Mouse (Mus musculus) embryonic facial prominence, embryonic 13.5 days (tissue): Measurements from ENCODE around the gene Atp6v1g2. TPM values are rescaled to one million over a fixed set of nuclear protein-coding genes. Genes with fewer than 3 reads are reported as not detected.
"Not testable (repeated sequence)": the region's sequence is repeated elsewhere in the genome, so short reads cannot be mapped to it uniquely, and the experiment has no call there.

ENCODE experiments used
- ATAC-seq: fragments of 200-750 bp; cut with Nextera tagmentation; 2 replicates; pipeline ENCODE4 v1.8.0; 2017; ENCODE audit warnings: low read depth; ENCODE audit not compliant: insufficient number of reproducible peaks, insufficient read depth, low FRiP score, low TSS enrichment
- H3K27ac ChIP-seq: fragments of 300-500 bp; sonication (generic); 2 replicates; pipeline ENCODE4 v1.5.1; 2015; ENCODE audit warnings: moderate library complexity, mild to moderate bottlenecking, inconsistent platforms
- H3K27me3 ChIP-seq: fragments of 300-500 bp; sonication (generic); 2 replicates; pipeline ENCODE4 v1.6.1; 2015; ENCODE audit warnings: mild to moderate bottlenecking, inconsistent platforms
- H3K36me3 ChIP-seq: fragments of 300-500 bp; sonication (generic); 2 replicates; pipeline ENCODE4 v1.6.1; 2015; ENCODE audit warnings: mild to moderate bottlenecking, inconsistent platforms
- H3K4me1 ChIP-seq: fragments of 300-500 bp; sonication (generic); 2 replicates; pipeline ENCODE4 v1.6.1; 2015; ENCODE audit warnings: inconsistent platforms
- H3K4me2 ChIP-seq: fragments of 300-500 bp; sonication (generic); 2 replicates; pipeline ENCODE4 v1.6.1; 2015; ENCODE audit warnings: moderate library complexity, mild to moderate bottlenecking, inconsistent platforms
- H3K4me3 ChIP-seq: fragments of 300-500 bp; sonication (generic); 2 replicates; pipeline ENCODE4 v1.5.1; 2015; ENCODE audit warnings: mild to moderate bottlenecking, inconsistent platforms
- H3K9ac ChIP-seq: fragments of 300-500 bp; sonication (generic); 2 replicates; pipeline ENCODE4 v1.6.1; 2015; ENCODE audit warnings: mild to moderate bottlenecking, inconsistent platforms
- H3K9me3 ChIP-seq: fragments of 300-500 bp; sonication (generic); 2 replicates; pipeline ENCODE4 v1.6.1; 2016; ENCODE audit warnings: inconsistent platforms
- WGBS: fragments of 180-500 bp; shearing (Covaris S2); methylation state at CpG from one replicate; pipeline ENCODE4 v1.1.7; 2015; ENCODE audit warnings: mixed read lengths; 5-methylcytosine and 5-hydroxymethylcytosine counted together
- polyA plus RNA-seq: library from polyadenylated mRNA; unstranded; fragments of >200 nt; fragmentation: Nextera tagmentation; extraction: Ambion mirVana; gene quantifications from 2 replicates; pipeline ENCODE4 v1.2.1, GENCODE M21; 2015

The Atp6v1g2 gene
- polyA plus RNA-seq, 1 experiment from 2014 or later, result 3.9 TPM

- 94% methylated on average over 10 of the region's 10 CpGs for WGBS
- no peak overlapping the region for H3K27ac ChIP-seq
- no peak overlapping the region for H3K4me2 ChIP-seq
- peaks cover 28% of the 10 kb centered on the region for H3K4me1 ChIP-seq
- peaks cover 56% of the 10 kb centered on the region for H3K36me3 ChIP-seq
- no peak overlapping the region for H3K4me3 ChIP-seq
- H3K9me3 ChIP-seq, result no peaks in the 10 kb centered on the region
- no peaks in the 10 kb centered on the region for H3K27me3 ChIP-seq
- ATAC-seq, result no peak
- H3K9ac ChIP-seq, result peak overlapping the region; percentile 1; the same call in 1 of the 2 replicates
Measured at GRCm38 (mm10) chr17:35231022-35231421, 2.4 kb upstream of the Atp6v1g2 start.

DNA sequence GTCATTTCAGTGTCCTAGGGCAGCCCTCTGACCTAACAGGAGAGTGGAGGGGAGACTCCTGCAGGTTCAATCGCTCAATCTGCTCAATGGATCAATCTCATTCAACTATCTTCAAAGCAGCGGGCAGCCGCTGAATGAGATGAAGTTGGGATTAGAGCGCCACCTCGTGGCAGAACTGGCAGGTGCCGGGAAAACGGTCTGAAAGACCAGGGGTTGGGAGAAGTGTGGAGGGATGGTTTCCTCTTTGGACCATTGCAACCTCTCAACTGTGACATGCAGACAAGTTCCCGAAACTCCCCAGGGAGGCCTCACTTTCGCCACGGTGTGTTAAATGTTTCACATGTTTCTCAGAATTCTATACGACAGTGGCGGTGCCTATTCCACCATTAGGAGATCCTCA lies 1.4 kb upstream of the Atp6v1g2 start:
- no peaks in the 10 kb centered on the region for H3K27me3 ChIP-seq
- peaks cover 34% of the 10 kb centered on the region for H3K4me1 ChIP-seq
- H3K27ac ChIP-seq, result no peak overlapping the region
- peaks cover 52% of the 10 kb centered on the region for H3K36me3 ChIP-seq
- WGBS, result 14% methylated on average over 12 of the region's 12 CpGs
- H3K9ac ChIP-seq, result no peak overlapping the region
- H3K4me3 ChIP-seq, result no peak overlapping the region
- peak overlapping the region; percentile 30 for H3K4me2 ChIP-seq
- ATAC-seq, result no peak
- H3K9me3 ChIP-seq, result no peaks in the 10 kb centered on the region

GRCm38 (mm10) chr17:35232659-35233058 lies 801 bp upstream of the Atp6v1g2 start:
- Histone ChIP-seq H3K9ac (no peak overlapping the region), H3K4me1 (peaks cover 34% of the 10 kb centered on the region), H3K4me2 (0 out of 2 replicates have a peak overlapping the region, but pooled peaks have one; percentile 90), H3K4me3 (no peak overlapping the region), H3K27me3 (no peaks in the 10 kb centered on the region), H3K9me3 (no peaks in the 10 kb centered on the region), H3K36me3 (peaks cover 51% of the 10 kb centered on the region), H3K27ac (peak overlapping the region; percentile 97; the same call in 1 of the 2 replicates)
- 88% methylated on average over 5 of the region's 5 CpGs for WGBS
- no peak for ATAC-seq

- Histone ChIP-seq H3K36me3 (peaks cover 38% of the 10 kb centered on the region), H3K4me1 (peaks cover 34% of the 10 kb centered on the region), H3K4me2 (peak overlapping the region; percentile 90), H3K4me3 (peak overlapping the region; percentile 66; the same call in 1 of the 2 replicates), H3K27ac (peak overlapping the region; percentile 97), H3K9ac (0 out of 2 replicates have a peak overlapping the region, but pooled peaks have one; percentile 32)
- 86% methylated on average over 7 of the region's 7 CpGs for WGBS
- not testable (repeated sequence) for H3K27me3 ChIP-seq, H3K9me3 ChIP-seq, ATAC-seq
Measured at GRCm38 (mm10) chr17:35234090-35234489, 630 bp downstream of the Atp6v1g2 start.

GRCm38 (mm10) chr17:35234903-35235302 lies 1.4 kb downstream of the Atp6v1g2 start:
- peaks cover 34% of the 10 kb centered on the region for H3K4me1 ChIP-seq
- H3K4me3 ChIP-seq, result peak overlapping the region; percentile 66
- H3K4me2 ChIP-seq, result peak overlapping the region; percentile 90
- H3K27ac ChIP-seq, result peak overlapping the region; percentile 97
- 5% methylated on average over 31 of the region's 31 CpGs for WGBS
- H3K9me3 ChIP-seq, result no peaks in the 10 kb centered on the region
- H3K27me3 ChIP-seq, result no peaks in the 10 kb centered on the region
- peak overlapping the region; percentile 94 for H3K9ac ChIP-seq
- ATAC-seq, result no peak
- H3K36me3 ChIP-seq, result peaks cover 29% of the 10 kb centered on the region

DNA sequence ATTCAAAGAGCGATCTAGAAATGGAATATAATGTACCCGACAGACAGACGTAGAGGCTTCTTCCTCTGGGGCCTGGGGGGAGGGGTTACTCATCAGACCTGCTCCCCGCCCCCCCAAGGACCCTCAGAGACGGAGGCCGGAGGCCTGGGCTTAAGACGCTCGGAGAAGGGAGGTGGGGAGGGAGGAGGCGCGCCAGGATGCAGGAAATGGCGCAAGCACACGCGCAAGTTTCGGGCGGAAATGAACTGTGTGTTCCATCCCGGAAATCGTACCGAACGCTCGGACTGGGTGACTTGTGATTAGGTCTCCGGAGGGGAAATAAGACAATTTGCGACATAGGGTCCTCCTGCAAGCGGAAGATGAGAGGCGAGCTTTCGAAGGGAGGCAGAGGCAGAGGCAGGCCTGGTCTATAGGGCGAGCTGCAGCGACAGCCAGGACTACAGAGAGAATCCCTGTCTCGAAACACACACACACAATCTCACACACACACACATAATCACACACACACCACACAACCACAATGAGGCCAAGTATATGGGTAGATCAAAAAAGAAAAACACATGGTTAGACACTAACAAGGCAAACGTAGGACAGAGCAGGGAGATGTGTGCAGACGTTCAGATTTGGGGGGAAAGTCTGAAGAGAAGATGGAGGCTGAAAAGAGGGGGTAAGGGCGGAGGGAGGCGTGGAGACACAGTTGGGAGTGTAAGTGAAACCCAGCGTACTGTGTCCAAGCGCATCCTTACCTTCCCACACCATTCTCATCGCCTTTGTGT lies 2.3 kb downstream of the Atp6v1g2 start, which contains the start of gene Nfkbil1:
TSS of gene Nfkbil1 (minus strand) at position 179 of the 776 bp plus-strand sequence.
- no peaks in the 10 kb centered on the region for H3K27me3 ChIP-seq
- peak within 1 kb of the TSS; percentile 90 for H3K4me2 ChIP-seq
- H3K9ac ChIP-seq, result peak within 1 kb of the TSS; percentile 94
- peaks cover 40% of the 10 kb centered on the region for H3K4me1 ChIP-seq
- ATAC-seq, result peak; percentile 82
- no peaks in the 10 kb centered on the region for H3K9me3 ChIP-seq
- peak within 1 kb of the TSS; percentile 97 for H3K27ac ChIP-seq
- peak within 1 kb of the TSS; percentile 66 for H3K4me3 ChIP-seq
- peaks cover 22% of the 10 kb centered on the region for H3K36me3 ChIP-seq
- WGBS, result under 1% methylated on average over 35 of the region's 35 CpGs

DNA sequence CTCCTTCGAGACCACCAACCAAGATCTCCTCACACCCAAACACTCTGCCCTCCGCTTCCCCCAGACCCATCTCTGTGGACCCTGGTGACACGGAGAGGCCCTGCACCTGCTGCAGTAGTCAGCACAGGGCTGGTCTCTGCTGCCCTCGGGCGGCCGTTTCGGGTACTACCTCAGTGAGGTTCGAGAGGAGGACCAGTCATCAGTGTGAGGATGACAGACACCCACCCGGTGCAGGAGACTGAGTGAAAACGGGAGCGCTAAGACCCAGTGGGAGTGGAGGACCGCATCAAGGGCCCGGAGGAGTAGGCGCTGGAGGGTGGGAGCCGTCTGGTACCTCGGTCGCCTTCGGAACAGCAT lies 2.9 kb downstream of the Atp6v1g2 start:
- H3K4me1 ChIP-seq, result peaks cover 41% of the 10 kb centered on the region
- H3K27ac ChIP-seq, result peak overlapping the region; percentile 97
- H3K9ac ChIP-seq, result peak overlapping the region; percentile 94
- no peaks in the 10 kb centered on the region for H3K27me3 ChIP-seq
- H3K4me3 ChIP-seq, result peak overlapping the region; percentile 66
- peak overlapping the region; percentile 90 for H3K4me2 ChIP-seq
- ATAC-seq, result peak; percentile 64
- WGBS, result 1% methylated on average over 18 of the region's 18 CpGs
- peaks cover 16% of the 10 kb centered on the region; the same call in 1 of the 2 replicates for H3K36me3 ChIP-seq
- H3K9me3 ChIP-seq, result no peaks in the 10 kb centered on the region

DNA sequence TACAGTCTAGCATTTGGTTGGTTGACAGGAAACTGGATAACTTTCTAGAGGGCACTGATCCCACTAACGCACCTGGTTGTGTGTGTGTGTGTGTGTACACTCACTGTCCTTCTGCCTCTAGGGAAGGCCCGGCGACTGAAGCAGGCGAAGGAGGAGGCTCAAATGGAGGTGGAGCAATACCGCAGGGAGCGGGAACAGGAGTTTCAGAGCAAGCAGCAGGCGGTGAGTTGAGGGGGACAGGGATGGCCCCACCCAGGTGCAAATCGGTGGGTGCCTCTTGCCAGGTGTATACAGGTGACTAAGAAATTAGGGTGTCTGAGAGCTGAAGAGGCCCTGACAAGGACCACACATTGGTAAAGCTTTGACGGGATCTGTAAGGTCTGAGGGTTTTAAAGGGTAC lies 3.5 kb downstream of the Atp6v1g2 start:
- Histone ChIP-seq H3K27ac (no peak overlapping the region), H3K4me2 (0 out of 2 replicates have a peak overlapping the region, but pooled peaks have one; percentile 90), H3K9me3 (no peaks in the 10 kb centered on the region), H3K36me3 (peaks cover 16% of the 10 kb centered on the region; the same call in 1 of the 2 replicates), H3K4me3 (no peak overlapping the region), H3K27me3 (no peaks in the 10 kb centered on the region), H3K4me1 (peaks cover 38% of the 10 kb centered on the region), H3K9ac (peak overlapping the region; percentile 94; the same call in 1 of the 2 replicates)
- ATAC-seq, result no peak
- WGBS, result 77% methylated on average over 9 of the region's 9 CpGs

GRCm38 (mm10) chr17:35237504-35237903 lies 4.0 kb downstream of the Atp6v1g2 start:
- Histone ChIP-seq H3K27me3 (no peaks in the 10 kb centered on the region), H3K4me3 (no peak overlapping the region), H3K4me1 (peaks cover 33% of the 10 kb centered on the region), H3K36me3 (peaks cover 16% of the 10 kb centered on the region; the same call in 1 of the 2 replicates), H3K9me3 (no peaks in the 10 kb centered on the region), H3K9ac (0 out of 2 replicates have a peak overlapping the region, but pooled peaks have one; percentile 11), H3K4me2 (no peak overlapping the region), H3K27ac (no peak overlapping the region)
- ATAC-seq, result no peak
- WGBS, result 79% methylated on average over 12 of the region's 12 CpGs

DNA sequence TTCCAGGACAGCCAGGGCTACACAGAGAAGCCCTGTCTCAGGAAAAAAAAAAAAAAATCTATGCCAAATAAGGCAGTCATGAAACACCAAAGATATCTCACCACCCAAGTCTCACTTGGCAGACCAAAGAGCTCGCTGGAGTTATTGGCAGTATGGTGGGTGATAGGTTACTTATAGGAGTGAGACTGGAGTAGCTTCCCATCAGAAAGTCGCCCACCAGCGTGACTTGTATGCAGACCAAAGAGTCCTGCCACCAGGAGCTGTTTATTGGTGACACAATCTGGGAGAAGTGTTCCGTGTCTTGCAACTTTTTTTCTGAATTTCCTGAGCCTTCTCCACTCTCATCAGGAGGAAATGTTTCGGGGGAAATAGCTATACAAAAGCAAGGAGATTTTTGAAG lies 6.2 kb downstream of the Atp6v1g2 start:
- no peaks in the 10 kb centered on the region for H3K9me3 ChIP-seq
- no peak overlapping the region for H3K4me3 ChIP-seq
- H3K36me3 ChIP-seq, result peaks cover 23% of the 10 kb centered on the region
- H3K27me3 ChIP-seq, result no peaks in the 10 kb centered on the region
- no peak overlapping the region for H3K9ac ChIP-seq
- H3K27ac ChIP-seq, result no peak overlapping the region
- WGBS, result 80% methylated on average over 5 of the region's 5 CpGs
- peaks cover 32% of the 10 kb centered on the region for H3K4me1 ChIP-seq
- ATAC-seq, result no peak
- H3K4me2 ChIP-seq, result no peak overlapping the region

DNA sequence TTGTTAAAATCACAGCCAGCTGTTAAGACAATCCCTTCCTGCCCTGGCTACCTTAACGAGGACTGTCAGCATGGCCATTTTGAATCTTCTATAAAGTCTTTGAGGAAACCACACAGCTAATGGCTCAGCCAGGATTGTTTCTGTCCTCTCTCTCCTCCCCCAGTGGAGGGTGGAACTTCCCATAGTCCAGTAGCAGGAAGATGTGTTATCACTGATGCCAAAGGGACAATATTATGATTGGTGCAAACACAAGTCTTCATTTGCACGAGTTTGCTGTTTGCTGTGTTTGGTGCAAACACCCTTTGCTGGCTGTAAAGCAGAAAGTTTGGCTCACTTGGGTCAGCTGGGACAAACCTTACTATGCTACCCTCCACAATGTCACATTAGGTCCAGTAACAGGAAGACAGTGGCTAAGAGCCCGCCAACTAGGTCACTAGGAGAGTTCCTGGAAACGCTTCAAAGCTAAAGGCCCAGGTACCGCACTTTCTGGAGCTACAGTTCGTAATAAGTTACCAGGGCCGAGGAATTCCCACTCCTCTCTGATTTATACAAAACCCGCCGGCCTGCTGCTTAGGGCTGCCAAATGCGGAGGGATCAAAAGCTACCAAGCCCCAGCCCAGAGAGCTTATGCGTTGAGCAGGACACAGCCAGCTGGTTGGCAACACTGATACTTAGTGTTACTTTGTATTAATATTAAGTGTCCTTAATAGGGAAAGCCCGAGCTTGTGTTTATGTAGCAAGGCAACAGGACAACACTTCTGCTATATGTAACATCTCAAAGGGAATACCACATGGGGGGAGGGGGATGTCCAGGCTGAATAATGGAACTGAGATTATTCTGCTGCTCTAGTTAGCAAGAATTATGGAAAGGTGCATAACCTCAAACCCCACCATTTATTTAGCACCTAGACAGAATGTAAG lies 7.2 kb downstream of the Atp6v1g2 start:
- Histone ChIP-seq H3K36me3 (peaks cover 32% of the 10 kb centered on the region), H3K27me3 (no peaks in the 10 kb centered on the region), H3K27ac (peak overlapping the region; percentile 99), H3K4me1 (peaks cover 39% of the 10 kb centered on the region), H3K9me3 (no peaks in the 10 kb centered on the region), H3K4me2 (peak overlapping the region; percentile 94), H3K4me3 (peak overlapping the region; percentile 95), H3K9ac (peak overlapping the region; percentile 100)
- no peak for ATAC-seq
- WGBS, result 32% methylated on average over 12 of the region's 12 CpGs
